Mouse (Mus musculus) right cerebral cortex, postnatal 4 days (tissue): ENCODE results near the gene Slc35a5.
A peak's percentile ranks its signal among the peaks of the same experiment; 100 is the strongest.

Experiments
- DNase-seq: peaks from one replicate; pipeline ENCODE4 v3.0.0-alpha.2; 2022

Slc35a5 gene

GRCm38 (mm10) chr16:45110498-45110897, 48.0 kb downstream of the Slc35a5 start:
- no peak for DNase-seq

GRCm38 (mm10) chr16:45108203-45108878, 50.2 kb downstream of the Slc35a5 start:
- DNase-seq, result no peak

GRCm38 (mm10) chr16:45104993-45105392, 53.5 kb downstream of the Slc35a5 start:
- no peak for DNase-seq

- no peak for DNase-seq
Observed at GRCm38 (mm10) chr16:45100892-45101291, 57.6 kb downstream of the Slc35a5 start.

GRCm38 (mm10) chr16:45098886-45099210, 59.7 kb downstream of the Slc35a5 start:
- DNase-seq, result no peak

- DNase-seq, result no peak
Observed at GRCm38 (mm10) chr16:45098186-45098885, 60.2 kb downstream of the Slc35a5 start.

GRCm38 (mm10) chr16:45097467-45097866, 61.0 kb downstream of the Slc35a5 start:
- no peak for DNase-seq

GRCm38 (mm10) chr16:45095561-45096482, 62.7 kb downstream of the Slc35a5 start:
- no peak for DNase-seq

GRCm38 (mm10) chr16:45095030-45095429, 63.5 kb downstream of the Slc35a5 start:
- DNase-seq, result no peak

GRCm38 (mm10) chr16:45094136-45094756, 64.3 kb downstream of the Slc35a5 start:
- no peak for DNase-seq

- no peak for DNase-seq
Observed at GRCm38 (mm10) chr16:45093137-45093731, 65.3 kb downstream of the Slc35a5 start, which contains the start of gene Ccdc80. TSS of gene Ccdc80 (plus strand) at chr16:45093402.

GRCm38 (mm10) chr16:45090005-45090404, 68.5 kb downstream of the Slc35a5 start:
- DNase-seq, result peak; percentile 72
